Mouse (Mus musculus) erythroid progenitor cell, adult 5-6 weeks (primary cell): ENCODE data around the gene Mef2c. TPM values are rescaled to one million over a fixed set of nuclear protein-coding genes. Genes with fewer than 3 reads are reported as not detected.

Source experiments
- ATAC-seq: replicated peaks from 2 replicates; pipeline ENCODE4 v1.8.0; 2016; ENCODE audit warnings: moderate number of reproducible peaks, mild to moderate bottlenecking, moderate TSS enrichment, inconsistent platforms; ENCODE audit not compliant: poor library complexity, low FRiP score, severe bottlenecking
- total RNA-seq, 2 experiments: library from RNA; stranded (forward) in 1 of 2; stranded (reverse) in 1 of 2; fragments of 150-400 nt in 1 of 2; fragments of 186-747, 209-891 nt in 1 of 2; gene quantifications; 2 replicates each; pipeline versions ENCODE4 v1.2.3 to v1.2.4; 2015 to 2017; ENCODE audit warnings: low replicate concordance in 2 of 2

Gene Mef2c
- total RNA-seq (2015; ENCODE audit: low replicate concordance) (14.7 and 15.1 TPM in 2 replicates), total RNA-seq (2017; ENCODE audit: low replicate concordance) (5.9 and 9.8 TPM in 2 replicates)

GRCm38 (mm10) chr13:83503919-83504318, at the start of gene Mef2c:
TSS of gene Mef2c (plus strand) at chr13:83504034.
- ATAC-seq: no peak

GRCm38 (mm10) chr13:83458729-83459128, 45.1 kb upstream of the Mef2c start:
- 0 out of 2 replicates have a peak, but pooled peaks have one; percentile 40 for ATAC-seq

- ATAC-seq: no peak
Measured at GRCm38 (mm10) chr13:83459600-83459999, 44.2 kb upstream of the Mef2c start.

GRCm38 (mm10) chr13:83460620-83461019, 43.2 kb upstream of the Mef2c start:
- no peak for ATAC-seq

- no peak for ATAC-seq
Measured at GRCm38 (mm10) chr13:83461556-83461955, 42.3 kb upstream of the Mef2c start.

- peak; percentile 42; the same call in 1 of the 2 replicates for ATAC-seq
Measured at GRCm38 (mm10) chr13:83466756-83467155, 37.1 kb upstream of the Mef2c start.

- no peak for ATAC-seq
Measured at GRCm38 (mm10) chr13:83468794-83469193, 35.0 kb upstream of the Mef2c start.

GRCm38 (mm10) chr13:83473755-83474154, 30.1 kb upstream of the Mef2c start:
- no peak for ATAC-seq

- ATAC-seq: no peak
Measured at GRCm38 (mm10) chr13:83480388-83480787, 23.4 kb upstream of the Mef2c start.

GRCm38 (mm10) chr13:83481310-83481709, 22.5 kb upstream of the Mef2c start:
- no peak for ATAC-seq

GRCm38 (mm10) chr13:83482087-83482486, 21.7 kb upstream of the Mef2c start:
- no peak for ATAC-seq

- no peak for ATAC-seq
Measured at GRCm38 (mm10) chr13:83484215-83484614, 19.6 kb upstream of the Mef2c start.

- no peak for ATAC-seq
Measured at GRCm38 (mm10) chr13:83484721-83485369, 19.0 kb upstream of the Mef2c start.

- no peak for ATAC-seq
Measured at GRCm38 (mm10) chr13:83492051-83492450, 11.8 kb upstream of the Mef2c start.

GRCm38 (mm10) chr13:83497708-83498107, 6.1 kb upstream of the Mef2c start:
- ATAC-seq: no peak

GRCm38 (mm10) chr13:83499526-83499925, 4.3 kb upstream of the Mef2c start:
- no peak for ATAC-seq

- no peak for ATAC-seq
Measured at GRCm38 (mm10) chr13:83507687-83508086, 3.9 kb downstream of the Mef2c start.

- ATAC-seq: no peak
Measured at GRCm38 (mm10) chr13:83515013-83515547, 11.2 kb downstream of the Mef2c start.

- peak; percentile 72 for ATAC-seq
Measured at GRCm38 (mm10) chr13:83517660-83518609, 14.1 kb downstream of the Mef2c start.

- ATAC-seq: no peak
Measured at GRCm38 (mm10) chr13:83520807-83521206, 17.0 kb downstream of the Mef2c start.
